Mouse (Mus musculus): ENCODE data around the gene Limd2.
A peak's percentile ranks its signal among the peaks of the same experiment; 100 is the strongest.
"Not testable (repeated sequence)": the region's sequence is repeated elsewhere in the genome, so short reads cannot be mapped to it uniquely, and the experiment has no call there.

Gene Limd2

GRCm38 (mm10) chr11:106160841-106161721, at the start of gene Limd2, which contains the start of gene Gm10840:
Gene Limd2, minus strand, starts transcription at chr11:106160860.
Gene Gm10840, plus strand, starts transcription at chr11:106160850.
- DNase-seq: peak; percentile 79

- DNase-seq: no peak
These were observed 41.4 kb upstream of the Limd2 start, which contains the start of gene Strada for GRCm38 (mm10) chr11:106202123-106202465. Gene Strada, minus strand, starts transcription at chr11:106202168.

- no peak for DNase-seq
These were observed 40.9 kb upstream of the Limd2 start for GRCm38 (mm10) chr11:106201337-106202122.

GRCm38 (mm10) chr11:106200756-106201155, 40.1 kb upstream of the Limd2 start:
- no peak for DNase-seq

GRCm38 (mm10) chr11:106199997-106200396, 39.3 kb upstream of the Limd2 start:
- not testable (repeated sequence) for DNase-seq

GRCm38 (mm10) chr11:106198277-106198676, 37.6 kb upstream of the Limd2 start:
- DNase-seq: no peak

GRCm38 (mm10) chr11:106195341-106195740, 34.7 kb upstream of the Limd2 start:
- DNase-seq: no peak

- no peak for DNase-seq
These were observed 34.2 kb upstream of the Limd2 start for GRCm38 (mm10) chr11:106194891-106195290.

GRCm38 (mm10) chr11:106194155-106194541, 33.5 kb upstream of the Limd2 start:
- DNase-seq: no peak

GRCm38 (mm10) chr11:106193371-106194154, 32.9 kb upstream of the Limd2 start:
- DNase-seq: peak; percentile 95

- no peak for DNase-seq
These were observed 32.2 kb upstream of the Limd2 start for GRCm38 (mm10) chr11:106192657-106193370.

- DNase-seq: no peak
These were observed 31.6 kb upstream of the Limd2 start for GRCm38 (mm10) chr11:106192241-106192640.

- no peak for DNase-seq
These were observed 31.1 kb upstream of the Limd2 start for GRCm38 (mm10) chr11:106191716-106192115.

GRCm38 (mm10) chr11:106187326-106187725, 26.7 kb upstream of the Limd2 start:
- DNase-seq: no peak

GRCm38 (mm10) chr11:106180449-106180801, 19.8 kb upstream of the Limd2 start:
- no peak for DNase-seq

- DNase-seq: no peak
These were observed 19.2 kb upstream of the Limd2 start for GRCm38 (mm10) chr11:106179711-106180448.

- no peak for DNase-seq
These were observed 17.5 kb upstream of the Limd2 start for GRCm38 (mm10) chr11:106178036-106178782.

- DNase-seq: no peak
These were observed 15.7 kb upstream of the Limd2 start for GRCm38 (mm10) chr11:106176372-106176771.

GRCm38 (mm10) chr11:106175081-106175480, 14.4 kb upstream of the Limd2 start:
- no peak for DNase-seq

GRCm38 (mm10) chr11:106174372-106174771, 13.7 kb upstream of the Limd2 start:
- DNase-seq: no peak

- DNase-seq: no peak
These were observed 12.6 kb upstream of the Limd2 start for GRCm38 (mm10) chr11:106173228-106173627.

Measured in right cerebral cortex, postnatal 14 days (tissue).